Mouse (Mus musculus) embryonic facial prominence, embryonic 11.5 days (tissue): Measurements from ENCODE around the gene Zfyve1. TPM values are rescaled to one million over a fixed set of nuclear protein-coding genes. Genes with fewer than 3 reads are reported as not detected.
"Not testable (repeated sequence)": the region's sequence is repeated elsewhere in the genome, so short reads cannot be mapped to it uniquely, and the experiment has no call there.

Source experiments
- ATAC-seq: fragments of 200-750 bp; cut with Nextera tagmentation; replicated peaks from 2 replicates; pipeline ENCODE4 v1.8.0; 2017; ENCODE audit warnings: low read depth; ENCODE audit not compliant: insufficient number of reproducible peaks, low FRiP score, low TSS enrichment
- DNase-seq: peaks from one replicate; pipeline ENCODE4 v3.0.0-alpha.2; 2015; ENCODE audit warnings: low spot score
- H3K27ac ChIP-seq: fragments of 300-500 bp; sonication (generic); replicated peaks from 2 replicates; pipeline ENCODE4 v1.5.1; 2014; ENCODE audit warnings: mild to moderate bottlenecking, low read depth, low read length, control low read depth
- H3K27me3 ChIP-seq: fragments of 300-500 bp; sonication (generic); 2 replicates; pipeline ENCODE4 v1.6.1; 2014; ENCODE audit warnings: mild to moderate bottlenecking, low read length, moderate library complexity, mixed read lengths; ENCODE audit not compliant: control insufficient read depth, insufficient read depth
- H3K36me3 ChIP-seq: fragments of 300-500 bp; sonication (generic); replicated peaks from 2 replicates; pipeline ENCODE4 v1.6.1; 2014; ENCODE audit warnings: low read depth, mild to moderate bottlenecking, low read length, moderate library complexity, mixed read lengths; ENCODE audit not compliant: control insufficient read depth, insufficient read depth
- H3K4me1 ChIP-seq: fragments of 300-500 bp; sonication (generic); 2 replicates; pipeline ENCODE4 v1.6.1; 2014; ENCODE audit warnings: low read length, mixed read lengths; ENCODE audit not compliant: control insufficient read depth, insufficient read depth
- H3K4me2 ChIP-seq: fragments of 300-500 bp; sonication (generic); 2 replicates; pipeline ENCODE4 v1.6.1; 2014; ENCODE audit warnings: low read depth, mild to moderate bottlenecking, control low read depth, low read length, moderate library complexity
- H3K4me3 ChIP-seq: fragments of 300-500 bp; sonication (generic); 2 replicates; pipeline ENCODE4 v1.5.1; 2014; ENCODE audit warnings: low read depth, low read length, control low read depth
- H3K9ac ChIP-seq: fragments of 300-500 bp; sonication (generic); replicated peaks from 2 replicates; pipeline ENCODE4 v1.6.1; 2014; ENCODE audit warnings: mild to moderate bottlenecking, control low read depth, low read length
- H3K9me3 ChIP-seq: fragments of 300-500 bp; sonication (generic); replicated peaks from 2 replicates; pipeline ENCODE4 v1.6.1; 2016; ENCODE audit warnings: mild to moderate bottlenecking, low read length, inconsistent platforms, mixed read lengths; ENCODE audit not compliant: control insufficient read depth
- WGBS: fragments of 180-500 bp; shearing (Covaris S2); extraction: QIAGEN DNeasy Blood & Tissue Kit; methylation state at CpG from one replicate; pipeline ENCODE4 v1.1.7; 2014; 5-methylcytosine and 5-hydroxymethylcytosine counted together
- polyA plus RNA-seq: library from polyadenylated mRNA; unstranded; fragments of >200 nt; fragmentation: Nextera tagmentation; extraction: Ambion mirVana; gene quantifications from 2 replicates; pipeline ENCODE4 v1.2.1, GENCODE M21; 2014

Zfyve1 gene
- polyA plus RNA-seq, 1 experiment from 2014 or later = 16.7 TPM

DNA sequence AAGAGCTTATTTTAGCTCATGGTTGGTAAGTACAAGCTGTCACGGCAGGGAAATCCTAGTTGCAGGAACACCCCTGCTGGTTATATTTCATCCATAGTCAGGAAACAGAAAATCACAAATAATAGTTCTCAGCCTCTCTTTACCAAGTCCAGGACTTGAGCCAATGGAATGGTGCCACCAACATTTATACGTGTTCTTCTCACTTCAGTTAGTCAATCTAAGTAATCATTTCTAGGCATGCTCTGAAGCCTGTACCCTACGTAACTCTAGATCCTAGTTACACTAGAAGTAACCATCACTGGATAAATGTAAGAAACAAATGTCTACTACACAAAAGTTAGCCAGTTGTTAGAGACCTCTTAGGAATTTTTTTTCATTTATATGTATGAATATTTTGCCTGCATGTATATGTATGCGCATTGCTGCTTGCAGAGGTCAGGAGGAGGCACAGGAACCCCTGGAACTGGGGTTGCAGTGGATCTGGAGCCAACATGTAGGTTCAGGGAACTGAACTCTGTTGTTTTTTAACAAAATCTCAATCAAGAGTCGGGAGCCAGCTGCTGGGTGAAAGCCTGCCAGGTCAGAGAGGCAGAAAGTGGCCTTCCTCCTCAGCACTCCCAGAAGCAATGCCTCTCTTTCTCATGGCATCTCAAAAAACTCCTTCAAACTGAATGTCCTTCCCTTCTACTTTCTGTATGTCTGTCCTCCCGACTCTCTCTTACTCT, 25.2 kb upstream of the Zfyve1 start:
- no peaks in the 10 kb centered on the region for H3K4me1 ChIP-seq
- WGBS = 78% methylated on average over 6 of the region's 6 CpGs
- H3K27me3 ChIP-seq = no peaks in the 10 kb centered on the region
- H3K9me3 ChIP-seq = no peaks in the 10 kb centered on the region
- no peaks in the 10 kb centered on the region for H3K36me3 ChIP-seq
- H3K4me3 ChIP-seq = no peak overlapping the region
- H3K4me2 ChIP-seq = no peak overlapping the region
- ATAC-seq (no peak), DNase-seq (no peak)
- H3K9ac ChIP-seq = no peak overlapping the region
- H3K27ac ChIP-seq = no peak overlapping the region

DNA sequence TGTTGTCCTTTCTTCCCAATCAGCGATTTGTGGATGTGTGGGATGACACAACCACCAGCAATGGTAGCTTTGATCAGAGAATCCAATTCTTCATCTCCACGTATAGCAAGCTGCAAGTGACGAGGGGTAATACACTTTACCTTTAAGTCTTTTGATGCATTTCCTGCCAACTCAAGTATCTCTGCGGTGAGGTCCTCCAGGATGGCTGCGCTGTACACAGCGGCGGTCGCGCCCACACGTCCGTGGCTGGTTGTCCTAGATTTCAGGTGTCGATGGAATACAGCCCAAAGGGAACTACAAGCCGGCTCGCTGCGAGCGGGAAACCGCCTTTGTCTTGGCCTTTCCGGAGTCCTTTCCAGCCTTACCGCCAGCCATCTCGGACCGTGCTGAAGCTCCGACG, 23.7 kb upstream of the Zfyve1 start:
- not testable (repeated sequence) for H3K9me3 ChIP-seq, H3K27ac ChIP-seq, ATAC-seq, H3K36me3 ChIP-seq, H3K4me3 ChIP-seq, H3K27me3 ChIP-seq, H3K4me2 ChIP-seq, H3K4me1 ChIP-seq, DNase-seq, H3K9ac ChIP-seq
- WGBS = 59% methylated on average over 23 of the region's 23 CpGs

GRCm38 (mm10) chr12:83618981-83619380, 22.0 kb upstream of the Zfyve1 start:
- no peak overlapping the region for H3K9ac ChIP-seq
- no peak overlapping the region for H3K27ac ChIP-seq
- no peaks in the 10 kb centered on the region for H3K9me3 ChIP-seq
- no peaks in the 10 kb centered on the region for H3K4me1 ChIP-seq
- no peak overlapping the region for H3K4me3 ChIP-seq
- no peaks in the 10 kb centered on the region for H3K36me3 ChIP-seq
- DNase-seq = no peak
- no peak overlapping the region for H3K4me2 ChIP-seq
- no peaks in the 10 kb centered on the region for H3K27me3 ChIP-seq
- 84% methylated on average over 2 of the region's 2 CpGs for WGBS
- ATAC-seq = no peak

DNA sequence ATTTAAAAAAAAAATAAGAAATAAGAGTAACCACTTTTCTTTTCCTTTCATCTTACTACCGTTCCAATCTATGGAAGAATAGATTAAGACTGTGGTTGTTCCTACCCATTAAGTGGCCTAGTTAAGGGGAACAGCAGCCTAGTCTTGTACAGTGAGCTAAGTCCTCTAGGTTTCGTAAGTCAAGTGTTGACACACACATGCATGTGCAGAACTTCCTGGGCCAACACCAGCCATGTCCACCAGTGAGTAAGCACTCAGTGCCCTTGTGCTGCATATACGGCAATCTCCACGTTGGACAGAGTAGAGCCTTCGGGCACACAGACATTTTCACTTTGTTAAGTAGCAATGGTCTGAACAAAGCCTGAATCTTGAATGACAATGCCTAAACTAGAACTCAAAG, 20.2 kb upstream of the Zfyve1 start:
- Histone ChIP-seq H3K36me3 (no peaks in the 10 kb centered on the region), H3K4me1 (no peaks in the 10 kb centered on the region), H3K4me2 (no peak overlapping the region), H3K4me3 (no peak overlapping the region), H3K9me3 (no peaks in the 10 kb centered on the region), H3K27ac (no peak overlapping the region), H3K9ac (no peak overlapping the region), H3K27me3 (no peaks in the 10 kb centered on the region)
- WGBS = 92% methylated on average over 5 of the region's 5 CpGs
- ATAC-seq (no peak), DNase-seq (no peak)

DNA sequence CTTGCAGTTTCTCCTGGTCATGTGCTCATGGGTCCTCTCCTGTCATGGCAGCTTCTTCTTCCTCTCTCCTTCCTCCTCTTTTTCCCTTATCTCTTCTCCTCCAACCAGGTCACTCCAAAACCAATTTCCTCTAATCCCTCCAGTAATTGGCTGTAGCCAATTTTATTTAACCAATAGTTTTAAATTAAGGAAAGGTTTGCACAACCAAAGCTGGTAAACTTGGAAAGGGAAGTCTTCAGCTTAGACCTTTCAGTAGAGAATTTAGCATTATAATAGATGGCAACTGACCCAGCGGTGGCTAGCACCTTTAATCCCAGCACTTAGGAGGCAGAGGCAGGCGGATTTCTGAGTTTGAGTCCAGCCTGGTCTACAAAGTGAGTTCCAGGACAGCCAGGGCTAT, 9.4 kb upstream of the Zfyve1 start:
- not testable (repeated sequence) for H3K4me2 ChIP-seq, H3K36me3 ChIP-seq, H3K27me3 ChIP-seq, H3K27ac ChIP-seq, ATAC-seq, DNase-seq, H3K4me1 ChIP-seq, H3K9me3 ChIP-seq, H3K4me3 ChIP-seq, H3K9ac ChIP-seq
- 84% methylated on average over 2 of the region's 2 CpGs for WGBS

- H3K27ac ChIP-seq = no peak overlapping the region
- no peak overlapping the region for H3K4me3 ChIP-seq
- DNase-seq = no peak
- H3K36me3 ChIP-seq = no peaks in the 10 kb centered on the region
- WGBS = 87% methylated on average over 5 of the region's 5 CpGs
- no peaks in the 10 kb centered on the region for H3K27me3 ChIP-seq
- H3K4me1 ChIP-seq = no peaks in the 10 kb centered on the region
- H3K4me2 ChIP-seq = no peak overlapping the region
- no peaks in the 10 kb centered on the region for H3K9me3 ChIP-seq
- no peak overlapping the region for H3K9ac ChIP-seq
- no peak for ATAC-seq
Observed at GRCm38 (mm10) chr12:83602285-83602684, 5.3 kb upstream of the Zfyve1 start.

GRCm38 (mm10) chr12:83597881-83598280, 859 bp upstream of the Zfyve1 start:
- Histone ChIP-seq H3K4me1 (no peaks in the 10 kb centered on the region), H3K4me3 (no peak overlapping the region), H3K27ac (no peak overlapping the region), H3K9me3 (no peaks in the 10 kb centered on the region), H3K9ac (no peak overlapping the region), H3K4me2 (no peak overlapping the region), H3K36me3 (no peaks in the 10 kb centered on the region), H3K27me3 (no peaks in the 10 kb centered on the region)
- ATAC-seq = no peak
- DNase-seq = no peak
- 85% methylated on average over 2 of the region's 2 CpGs for WGBS

GRCm38 (mm10) chr12:83596191-83596954, 649 bp downstream of the Zfyve1 start:
- Histone ChIP-seq H3K4me1 (no peaks in the 10 kb centered on the region), H3K9ac (peak overlapping the region; percentile 92), H3K4me3 (peak overlapping the region; percentile 79), H3K27me3 (no peaks in the 10 kb centered on the region), H3K27ac (peak overlapping the region; percentile 65; the same call in 1 of the 2 replicates), H3K36me3 (no peaks in the 10 kb centered on the region), H3K4me2 (peak overlapping the region; percentile 51), H3K9me3 (no peaks in the 10 kb centered on the region)
- DNase-seq = peak; percentile 5
- ATAC-seq = peak; percentile 13
- WGBS = 3% methylated on average over 20 of the region's 20 CpGs
